Mouse (Mus musculus) megakaryocyte, embryonic 14.5 days (primary cell): ENCODE data around the gene Rem1. TPM values are rescaled to one million over a fixed set of nuclear protein-coding genes. Genes with fewer than 3 reads are reported as not detected.
A peak's percentile ranks its signal among the peaks of the same experiment; 100 is the strongest.

Source experiments
- H3K27me3 ChIP-seq: replicated peaks from 2 replicates; pipeline ENCODE3; 2012; ENCODE audit warnings: inconsistent platforms
- H3K36me3 ChIP-seq: replicated peaks from 2 replicates; pipeline ENCODE3; 2012; ENCODE audit warnings: low read length, inconsistent platforms, mixed read lengths
- H3K4me1 ChIP-seq: 2 replicates; pipeline ENCODE4 v1.6.1; 2012; ENCODE audit warnings: inconsistent platforms
- H3K4me3 ChIP-seq: replicated peaks from 2 replicates; pipeline ENCODE3; 2012; ENCODE audit warnings: moderate library complexity, mild to moderate bottlenecking, inconsistent platforms
- H3K9me3 ChIP-seq: 2 replicates; pipeline ENCODE4 v1.6.1; 2012; ENCODE audit warnings: inconsistent platforms
- FLI1 ChIP-seq: IDR thresholded peaks from 2 replicates; pipeline ENCODE4 v1.6.1; 2012; ENCODE audit warnings: low read length, inconsistent platforms, mixed read lengths
- GATA1 ChIP-seq: IDR thresholded peaks from 3 replicates; pipeline ENCODE4 v1.6.1; 2012; ENCODE audit warnings: mixed read lengths, low read length, inconsistent platforms, borderline replicate concordance
- polyA plus RNA-seq: library from polyadenylated mRNA; stranded (reverse); fragments of >175 nt; gene quantifications from 2 replicates; pipeline ENCODE4 v1.2.3, GENCODE M21; 2012; ENCODE audit warnings: low replicate concordance; ENCODE audit not compliant: insufficient read depth

Gene Rem1
- polyA plus RNA-seq, result not detected in 2 replicates

DNA sequence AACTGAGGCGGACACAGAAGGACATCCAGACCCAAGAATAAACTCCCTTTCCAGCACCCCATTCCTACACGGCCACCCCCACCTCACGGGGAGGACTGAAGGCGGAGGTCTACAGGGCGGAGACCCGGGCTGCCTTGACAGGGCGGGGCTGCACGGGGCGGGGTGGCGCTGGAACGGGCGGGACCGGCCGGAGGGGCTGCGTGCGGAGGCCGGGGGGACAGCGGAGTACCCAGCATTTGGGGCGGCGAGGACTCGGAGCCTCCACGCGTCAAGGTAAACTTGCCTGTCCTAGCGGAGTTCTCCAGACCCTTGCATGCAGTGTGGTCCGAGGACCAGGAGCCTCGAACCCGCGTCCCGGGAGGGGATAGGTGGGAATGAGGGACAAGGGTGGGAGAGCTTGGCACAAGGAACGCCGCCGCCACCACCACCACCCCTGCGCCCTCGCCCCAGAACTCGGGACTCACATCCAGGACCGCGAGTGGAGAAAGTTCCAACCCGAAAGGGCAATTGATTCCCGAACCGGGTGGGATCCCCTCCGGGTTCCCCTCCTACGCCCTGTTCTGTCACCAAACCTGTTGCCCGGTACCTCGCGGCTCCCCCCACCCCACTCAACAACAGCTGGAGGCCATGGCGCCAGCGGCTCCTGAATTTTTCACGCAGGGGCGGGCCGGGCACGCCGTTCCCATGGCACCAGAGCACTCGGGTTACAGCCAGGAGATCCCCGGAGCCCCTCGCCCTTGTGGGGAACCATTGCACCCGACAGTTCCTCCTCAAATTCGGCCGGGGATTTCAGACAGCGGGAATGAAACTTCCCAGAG is at the start of gene Rem1:
Rem1 (plus strand) TSS at position 178 of the 818 bp plus-strand sequence.
- TF ChIP-seq FLI1 (no peak), GATA1 (no peak)
- peaks cover 14% of the 10 kb centered on the region for H3K9me3 ChIP-seq
- H3K27me3 ChIP-seq, result peaks cover 97% of the 10 kb centered on the region
- peaks cover 12% of the 10 kb centered on the region for H3K4me1 ChIP-seq
- H3K36me3 ChIP-seq, result no peaks in the 10 kb centered on the region
- H3K4me3 ChIP-seq, result peak within 1 kb of the TSS; percentile 64

GRCm38 (mm10) chr2:152580107-152580506 is 46.6 kb upstream of the Rem1 start, which contains the start of gene Defb19:
Defb19 (minus strand) TSS chr2:152580312.
- Histone ChIP-seq H3K9me3 (no peaks in the 10 kb centered on the region), H3K4me3 (no peak within 1 kb of the TSS), H3K27me3 (peaks cover 64% of the 10 kb centered on the region), H3K4me1 (peaks cover 25% of the 10 kb centered on the region), H3K36me3 (no peaks in the 10 kb centered on the region)
- TF ChIP-seq FLI1 (no peak), GATA1 (no peak)

- H3K36me3 ChIP-seq, result no peaks in the 10 kb centered on the region
- no peaks in the 10 kb centered on the region for H3K9me3 ChIP-seq
- peaks cover 28% of the 10 kb centered on the region for H3K4me1 ChIP-seq
- peaks cover 67% of the 10 kb centered on the region for H3K27me3 ChIP-seq
- H3K4me3 ChIP-seq, result no peak overlapping the region
- no peak for TF ChIP-seq FLI1
These were observed 46.1 kb upstream of the Rem1 start for GRCm38 (mm10) chr2:152580612-152581011.

GRCm38 (mm10) chr2:152586926-152587560 is 39.7 kb upstream of the Rem1 start:
- Histone ChIP-seq H3K27me3 (peaks cover 42% of the 10 kb centered on the region), H3K4me3 (no peak overlapping the region), H3K9me3 (no peaks in the 10 kb centered on the region), H3K36me3 (no peaks in the 10 kb centered on the region), H3K4me1 (peaks cover 64% of the 10 kb centered on the region)
- no peak for TF ChIP-seq GATA1
- no peak for TF ChIP-seq FLI1

GRCm38 (mm10) chr2:152588450-152588849 is 38.3 kb upstream of the Rem1 start:
- no peaks in the 10 kb centered on the region for H3K9me3 ChIP-seq
- no peak overlapping the region for H3K4me3 ChIP-seq
- no peak for TF ChIP-seq GATA1
- no peak for TF ChIP-seq FLI1
- peaks cover 40% of the 10 kb centered on the region for H3K27me3 ChIP-seq
- H3K4me1 ChIP-seq, result peaks cover 65% of the 10 kb centered on the region
- no peaks in the 10 kb centered on the region for H3K36me3 ChIP-seq

DNA sequence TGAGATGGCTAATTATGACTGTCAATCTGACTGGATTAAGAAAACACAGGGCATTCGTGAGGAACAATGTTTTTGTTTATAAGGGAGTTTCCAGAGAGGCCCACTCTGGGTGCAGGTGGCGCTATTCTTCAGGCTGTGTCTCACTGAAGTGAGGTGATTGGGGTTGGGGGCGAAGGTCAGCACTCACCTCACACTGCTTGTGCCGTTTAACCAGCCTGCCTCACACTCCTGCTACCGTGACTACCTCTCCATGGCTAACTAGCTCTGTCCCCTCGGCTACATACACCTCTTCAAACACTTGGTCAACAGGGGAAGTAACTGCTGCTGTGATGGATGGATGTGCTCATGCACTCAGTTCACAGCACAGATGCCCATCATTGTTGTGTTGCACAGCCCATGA is 37.7 kb upstream of the Rem1 start:
- no peaks in the 10 kb centered on the region for H3K9me3 ChIP-seq
- H3K27me3 ChIP-seq, result peaks cover 39% of the 10 kb centered on the region
- H3K4me3 ChIP-seq, result peak overlapping the region; percentile 5
- H3K36me3 ChIP-seq, result no peaks in the 10 kb centered on the region
- TF ChIP-seq GATA1 (no peak), FLI1 (no peak)
- H3K4me1 ChIP-seq, result peaks cover 59% of the 10 kb centered on the region

GRCm38 (mm10) chr2:152599299-152599698 is 27.5 kb upstream of the Rem1 start, which contains the start of gene Defb45:
Defb45 (minus strand) TSS chr2:152599399.
- Histone ChIP-seq H3K4me3 (no peak within 1 kb of the TSS), H3K4me1 (peaks cover 24% of the 10 kb centered on the region), H3K27me3 (peaks cover 10% of the 10 kb centered on the region), H3K9me3 (peaks cover 21% of the 10 kb centered on the region), H3K36me3 (no peaks in the 10 kb centered on the region)
- TF ChIP-seq GATA1 (no peak), FLI1 (no peak)

GRCm38 (mm10) chr2:152600076-152600475 is 26.7 kb upstream of the Rem1 start:
- Histone ChIP-seq H3K4me3 (no peak overlapping the region), H3K9me3 (peaks cover 22% of the 10 kb centered on the region), H3K36me3 (no peaks in the 10 kb centered on the region), H3K27me3 (peaks cover 7% of the 10 kb centered on the region), H3K4me1 (peaks cover 31% of the 10 kb centered on the region)
- no peak for TF ChIP-seq GATA1

DNA sequence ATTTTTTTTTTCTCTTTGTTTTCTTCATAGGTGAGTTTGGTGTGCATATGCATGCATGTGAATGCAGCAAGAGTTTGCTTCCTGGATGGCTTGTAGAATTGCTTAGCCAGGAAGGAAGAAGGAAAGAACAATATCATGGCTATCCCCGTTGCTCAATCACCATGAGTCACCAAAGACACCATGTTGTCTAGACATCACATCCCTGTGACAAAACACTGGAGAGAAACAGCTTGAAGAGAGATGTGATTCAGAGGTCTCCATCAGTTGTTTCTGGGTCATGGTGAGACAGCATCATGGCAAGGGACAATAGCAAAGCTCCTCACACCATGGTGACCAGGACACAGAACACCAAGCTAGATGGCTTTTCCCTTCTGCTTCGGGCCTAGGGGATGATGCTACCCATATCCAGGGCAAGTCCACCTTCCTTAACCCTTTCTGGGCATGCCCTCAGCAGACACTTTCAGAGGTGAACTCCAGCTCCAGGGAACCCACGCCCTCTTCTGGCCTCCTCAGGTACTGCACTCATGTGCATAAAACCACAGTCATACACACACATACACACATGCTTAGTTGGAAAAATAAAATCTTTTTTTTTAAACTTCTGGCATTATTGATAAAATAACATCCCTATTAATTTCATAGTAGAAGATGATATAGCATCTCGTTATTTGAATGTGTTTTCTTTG is 25.3 kb upstream of the Rem1 start:
- TF ChIP-seq FLI1, result no peak
- TF ChIP-seq GATA1, result no peak
- H3K9me3 ChIP-seq, result peaks cover 22% of the 10 kb centered on the region
- no peaks in the 10 kb centered on the region for H3K36me3 ChIP-seq
- H3K4me3 ChIP-seq, result no peak overlapping the region
- peaks cover 12% of the 10 kb centered on the region for H3K27me3 ChIP-seq
- peaks cover 45% of the 10 kb centered on the region for H3K4me1 ChIP-seq
